Mouse (Mus musculus): Measurements from ENCODE around the gene Srd5a2. TPM values are rescaled to one million over a fixed set of nuclear protein-coding genes. Genes with fewer than 3 reads are reported as not detected.

Srd5a2 gene
- polyA plus RNA-seq, 1 experiment from 2014 or later = not detected

DNA sequence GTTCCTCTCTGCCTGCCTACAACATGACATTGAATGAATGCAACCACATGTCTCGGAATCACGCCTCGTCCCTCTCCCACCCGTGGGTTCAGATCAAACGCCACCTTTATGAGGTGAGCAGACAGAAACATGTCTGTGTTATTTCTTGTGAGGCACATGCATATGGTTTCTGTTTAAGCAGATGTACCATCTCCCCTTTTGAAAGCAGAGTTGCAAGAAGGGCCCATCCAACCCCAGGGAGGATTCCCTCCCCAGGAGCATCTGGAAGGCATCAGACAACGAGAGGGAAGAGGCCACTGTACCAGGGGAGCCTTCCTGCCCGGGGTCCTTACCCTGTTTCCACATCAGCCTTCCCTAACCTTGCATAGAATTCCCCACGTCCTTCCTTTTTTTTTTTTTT lies 40.7 kb downstream of the Srd5a2 start:
- Histone ChIP-seq H3K36me3 (replicated peaks; ENCODE audit: control insufficient read depth, insufficient read depth, low read depth, low read length) (no peaks in the 10 kb centered on the region), H3K27me3 (ENCODE audit: control insufficient read depth, insufficient read depth, low read length) (no peaks in the 10 kb centered on the region), H3K27ac (replicated peaks; ENCODE audit: low read depth, low read length) (no peak overlapping the region), H3K4me1 (ENCODE audit: control insufficient read depth, insufficient read depth, low read length) (no peaks in the 10 kb centered on the region), H3K4me2 (ENCODE audit: low read depth, low read length) (no peak overlapping the region), H3K4me3 (ENCODE audit: low read depth, low read length) (no peak overlapping the region), H3K9ac (replicated peaks; ENCODE audit: low read length) (no peak overlapping the region), H3K9me3 (replicated peaks; ENCODE audit: control insufficient read depth, low read length) (no peaks in the 10 kb centered on the region)
- peak; percentile 43 for DNase-seq (ENCODE audit: low spot score)
- 68% methylated on average over 8 of the region's 8 CpGs for WGBS
- ATAC-seq (replicated peaks; ENCODE audit: insufficient number of reproducible peaks, low FRiP score, low TSS enrichment, low read depth) = no peak

DNA sequence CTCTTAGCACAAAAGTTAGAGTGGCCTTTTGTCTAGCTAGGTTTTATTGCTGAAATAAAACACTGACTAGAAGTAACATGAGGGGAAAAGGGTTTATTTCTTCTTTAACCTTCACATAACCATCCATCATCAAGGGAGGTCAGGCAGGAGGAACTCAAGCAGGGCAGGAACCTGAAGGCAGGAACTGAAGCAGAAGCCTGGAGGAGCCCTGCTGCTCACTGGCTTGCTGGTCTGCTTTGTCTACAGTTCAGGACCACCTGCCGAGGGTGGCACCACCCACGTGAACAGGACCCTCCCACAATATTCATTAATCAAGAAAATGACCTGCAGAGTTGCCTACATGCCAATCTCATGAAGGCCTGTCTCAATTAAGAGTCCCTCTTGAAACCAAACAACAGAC lies 45.3 kb downstream of the Srd5a2 start:
- ATAC-seq (replicated peaks; ENCODE audit: insufficient number of reproducible peaks, low FRiP score, low TSS enrichment, low read depth) = no peak

DNA sequence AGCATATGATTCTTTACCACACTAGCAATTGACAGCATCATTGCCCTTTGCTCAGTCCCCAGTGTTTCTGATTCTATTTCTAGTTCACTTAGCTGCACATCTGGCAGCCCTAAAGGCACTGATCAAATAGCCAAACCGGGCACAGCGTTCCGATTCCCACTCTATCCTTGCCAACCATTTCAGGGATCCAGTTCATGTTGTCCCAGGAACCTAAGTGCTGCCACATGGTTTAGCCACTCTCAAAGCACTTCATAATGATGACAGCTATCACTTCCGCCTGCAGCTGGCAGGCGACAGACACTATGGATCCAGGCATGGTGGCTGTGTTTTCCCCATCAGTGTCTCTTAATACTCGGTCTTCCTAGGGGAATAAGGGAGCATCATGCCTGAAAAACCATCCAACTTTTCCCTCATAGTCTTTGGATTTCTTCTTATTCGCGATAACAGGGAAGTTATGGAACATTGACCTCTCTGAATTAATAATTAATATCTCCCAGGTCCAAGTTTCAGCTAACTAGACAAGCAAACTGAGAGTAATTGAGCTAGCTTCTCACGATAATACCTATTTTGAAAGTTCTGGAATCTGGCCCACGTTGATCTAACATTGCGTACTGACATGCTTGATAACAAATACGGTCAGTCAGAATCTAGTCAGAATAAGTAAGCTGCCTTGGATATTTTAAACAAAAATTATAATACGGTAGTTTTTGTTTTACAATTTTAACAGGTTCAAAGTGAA lies 51.6 kb downstream of the Srd5a2 start:
- no peaks in the 10 kb centered on the region for H3K4me1 ChIP-seq (ENCODE audit: control insufficient read depth, insufficient read depth, low read length)
- 82% methylated on average over 13 of the region's 13 CpGs for WGBS

More for the DNA sequence above, 45.3 kb downstream of the Srd5a2 start:
- no peaks in the 10 kb centered on the region for H3K27me3 ChIP-seq (ENCODE audit: control insufficient read depth, insufficient read depth, low read length)
- 78% methylated on average over 2 of the region's 2 CpGs for WGBS
- H3K9ac ChIP-seq (replicated peaks; ENCODE audit: low read length) = no peak overlapping the region
- H3K4me3 ChIP-seq (ENCODE audit: low read depth, low read length) = no peak overlapping the region
- H3K27ac ChIP-seq (replicated peaks; ENCODE audit: low read depth, low read length) = no peak overlapping the region
- H3K4me2 ChIP-seq (ENCODE audit: low read depth, low read length) = no peak overlapping the region
- no peaks in the 10 kb centered on the region for H3K4me1 ChIP-seq (ENCODE audit: control insufficient read depth, insufficient read depth, low read length)
- no peaks in the 10 kb centered on the region for H3K36me3 ChIP-seq (replicated peaks; ENCODE audit: control insufficient read depth, insufficient read depth, low read depth, low read length)
- DNase-seq (ENCODE audit: low spot score) = no peak
- no peaks in the 10 kb centered on the region for H3K9me3 ChIP-seq (replicated peaks; ENCODE audit: control insufficient read depth, low read length)

GRCm38 (mm10) chr17:73991264-73991663 lies 56.5 kb downstream of the Srd5a2 start:
- Histone ChIP-seq H3K9ac (replicated peaks; ENCODE audit: low read length) (no peak overlapping the region), H3K27me3 (ENCODE audit: control insufficient read depth, insufficient read depth, low read length) (no peaks in the 10 kb centered on the region), H3K4me1 (ENCODE audit: control insufficient read depth, insufficient read depth, low read length) (no peaks in the 10 kb centered on the region), H3K4me2 (ENCODE audit: low read depth, low read length) (no peak overlapping the region), H3K4me3 (ENCODE audit: low read depth, low read length) (no peak overlapping the region), H3K36me3 (replicated peaks; ENCODE audit: control insufficient read depth, insufficient read depth, low read depth, low read length) (no peaks in the 10 kb centered on the region), H3K27ac (replicated peaks; ENCODE audit: low read depth, low read length) (no peak overlapping the region), H3K9me3 (replicated peaks; ENCODE audit: control insufficient read depth, low read length) (no peaks in the 10 kb centered on the region)
- DNase-seq (ENCODE audit: low spot score) = no peak
- no peak for ATAC-seq (replicated peaks; ENCODE audit: insufficient number of reproducible peaks, low FRiP score, low TSS enrichment, low read depth)
- 91% methylated on average over 4 of the region's 4 CpGs for WGBS

More for the DNA sequence above, 51.6 kb downstream of the Srd5a2 start:
- H3K4me3 ChIP-seq (ENCODE audit: low read depth, low read length) = no peak overlapping the region
- no peaks in the 10 kb centered on the region for H3K9me3 ChIP-seq (replicated peaks; ENCODE audit: control insufficient read depth, low read length)
- H3K4me2 ChIP-seq (ENCODE audit: low read depth, low read length) = no peak overlapping the region
- no peak for ATAC-seq (replicated peaks; ENCODE audit: insufficient number of reproducible peaks, low FRiP score, low TSS enrichment, low read depth)
- no peaks in the 10 kb centered on the region for H3K27me3 ChIP-seq (ENCODE audit: control insufficient read depth, insufficient read depth, low read length)
- no peak overlapping the region for H3K27ac ChIP-seq (replicated peaks; ENCODE audit: low read depth, low read length)
- H3K36me3 ChIP-seq (replicated peaks; ENCODE audit: control insufficient read depth, insufficient read depth, low read depth, low read length) = no peaks in the 10 kb centered on the region
- no peak for DNase-seq (ENCODE audit: low spot score)
- no peak overlapping the region for H3K9ac ChIP-seq (replicated peaks; ENCODE audit: low read length)

DNA sequence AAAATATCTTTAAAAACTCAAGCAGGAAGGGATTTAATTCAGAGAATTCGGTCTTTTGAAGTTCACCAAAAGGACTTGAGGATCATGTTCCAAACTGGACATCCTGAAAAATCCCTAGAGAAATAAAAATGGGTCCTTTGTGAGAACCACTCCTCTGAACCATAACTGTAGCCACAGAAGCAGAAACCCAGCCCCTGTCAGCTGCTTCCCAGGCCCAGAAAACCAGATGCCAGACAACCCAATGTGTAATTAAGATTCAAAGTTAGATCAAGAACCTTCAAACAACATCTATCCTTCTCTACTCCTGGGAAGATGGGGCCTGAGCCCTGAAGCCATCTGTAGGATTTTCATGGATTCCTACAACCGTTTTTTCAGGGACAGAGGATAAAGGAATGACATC lies 61.1 kb downstream of the Srd5a2 start:
- no peak for ATAC-seq (replicated peaks; ENCODE audit: insufficient number of reproducible peaks, low FRiP score, low TSS enrichment, low read depth)
- 68% methylated on average over 2 of the region's 2 CpGs for WGBS
- H3K9me3 ChIP-seq (replicated peaks; ENCODE audit: control insufficient read depth, low read length) = no peaks in the 10 kb centered on the region
- H3K4me2 ChIP-seq (ENCODE audit: low read depth, low read length) = no peak overlapping the region
- DNase-seq (ENCODE audit: low spot score) = no peak
- H3K27me3 ChIP-seq (ENCODE audit: control insufficient read depth, insufficient read depth, low read length) = no peaks in the 10 kb centered on the region
- H3K4me3 ChIP-seq (ENCODE audit: low read depth, low read length) = no peak overlapping the region
- H3K9ac ChIP-seq (replicated peaks; ENCODE audit: low read length) = no peak overlapping the region
- H3K4me1 ChIP-seq (ENCODE audit: control insufficient read depth, insufficient read depth, low read length) = no peaks in the 10 kb centered on the region
- no peak overlapping the region for H3K27ac ChIP-seq (replicated peaks; ENCODE audit: low read depth, low read length)
- no peaks in the 10 kb centered on the region for H3K36me3 ChIP-seq (replicated peaks; ENCODE audit: control insufficient read depth, insufficient read depth, low read depth, low read length)

GRCm38 (mm10) chr17:73985936-73986335 lies 61.8 kb downstream of the Srd5a2 start:
- Histone ChIP-seq H3K4me2 (ENCODE audit: low read depth, low read length) (no peak overlapping the region), H3K9ac (replicated peaks; ENCODE audit: low read length) (no peak overlapping the region), H3K27me3 (ENCODE audit: control insufficient read depth, insufficient read depth, low read length) (no peaks in the 10 kb centered on the region), H3K4me3 (ENCODE audit: low read depth, low read length) (no peak overlapping the region), H3K27ac (replicated peaks; ENCODE audit: low read depth, low read length) (no peak overlapping the region), H3K36me3 (replicated peaks; ENCODE audit: control insufficient read depth, insufficient read depth, low read depth, low read length) (no peaks in the 10 kb centered on the region), H3K4me1 (ENCODE audit: control insufficient read depth, insufficient read depth, low read length) (no peaks in the 10 kb centered on the region), H3K9me3 (replicated peaks; ENCODE audit: control insufficient read depth, low read length) (no peaks in the 10 kb centered on the region)
- ATAC-seq (replicated peaks; ENCODE audit: insufficient number of reproducible peaks, low FRiP score, low TSS enrichment, low read depth) = no peak
- 87% methylated on average over 4 of the region's 4 CpGs for whole genome bisulfite sequencing
- no peak for DNase-seq (ENCODE audit: low spot score)

DNA sequence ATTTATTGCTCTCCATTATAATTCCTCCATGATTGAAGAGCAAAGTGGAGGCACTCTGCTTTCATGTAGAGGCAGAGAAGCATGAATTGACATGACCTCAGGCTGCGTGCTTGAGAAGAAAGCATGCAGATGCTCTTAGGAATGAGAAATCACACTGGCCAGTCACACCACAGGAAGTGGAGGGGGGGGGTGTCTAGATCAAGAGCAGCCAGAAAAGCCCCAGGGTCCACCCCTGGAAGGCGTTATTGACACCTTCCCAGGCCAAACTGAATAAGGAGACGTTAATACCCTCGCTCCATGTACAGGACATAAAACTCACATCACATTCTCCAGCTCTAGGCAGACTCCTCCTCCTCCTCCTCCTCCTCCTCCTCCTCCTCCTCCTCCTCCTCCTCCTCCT lies 63.2 kb downstream of the Srd5a2 start:
- H3K9me3 ChIP-seq (replicated peaks; ENCODE audit: control insufficient read depth, low read length) = no peaks in the 10 kb centered on the region
- 12% methylated on average over 4 of the region's 4 CpGs for WGBS
- H3K36me3 ChIP-seq (replicated peaks; ENCODE audit: control insufficient read depth, insufficient read depth, low read depth, low read length) = no peaks in the 10 kb centered on the region
- H3K4me1 ChIP-seq (ENCODE audit: control insufficient read depth, insufficient read depth, low read length) = no peaks in the 10 kb centered on the region
- H3K27me3 ChIP-seq (ENCODE audit: control insufficient read depth, insufficient read depth, low read length) = no peaks in the 10 kb centered on the region
- DNase-seq (ENCODE audit: low spot score) = peak; percentile 38
- H3K27ac ChIP-seq (replicated peaks; ENCODE audit: low read depth, low read length) = no peak overlapping the region
- H3K4me2 ChIP-seq (ENCODE audit: low read depth, low read length) = no peak overlapping the region
- ATAC-seq (replicated peaks; ENCODE audit: insufficient number of reproducible peaks, low FRiP score, low TSS enrichment, low read depth) = no peak
- no peak overlapping the region for H3K9ac ChIP-seq (replicated peaks; ENCODE audit: low read length)
- no peak overlapping the region for H3K4me3 ChIP-seq (ENCODE audit: low read depth, low read length)

- H3K4me3 ChIP-seq (ENCODE audit: low read depth, low read length) = no peak overlapping the region
- no peaks in the 10 kb centered on the region for H3K36me3 ChIP-seq (replicated peaks; ENCODE audit: control insufficient read depth, insufficient read depth, low read depth, low read length)
Observed at GRCm38 (mm10) chr17:73982871-73983270, 64.8 kb downstream of the Srd5a2 start.

More at GRCm38 (mm10) chr17:73982871-73983270, 64.8 kb downstream of the Srd5a2 start:
- Histone ChIP-seq H3K27ac (replicated peaks; ENCODE audit: low read depth, low read length) (no peak overlapping the region), H3K9me3 (replicated peaks; ENCODE audit: control insufficient read depth, low read length) (no peaks in the 10 kb centered on the region), H3K4me1 (ENCODE audit: control insufficient read depth, insufficient read depth, low read length) (no peaks in the 10 kb centered on the region), H3K9ac (replicated peaks; ENCODE audit: low read length) (no peak overlapping the region), H3K27me3 (ENCODE audit: control insufficient read depth, insufficient read depth, low read length) (no peaks in the 10 kb centered on the region), H3K4me2 (ENCODE audit: low read depth, low read length) (no peak overlapping the region)
- 83% methylated on average over 1 of the region's 1 CpGs for WGBS
- DNase-seq (ENCODE audit: low spot score) (no peak), ATAC-seq (replicated peaks; ENCODE audit: insufficient number of reproducible peaks, low FRiP score, low TSS enrichment, low read depth) (no peak)

All from embryonic facial prominence, embryonic 11.5 days (tissue).